Mouse (Mus musculus) left cerebral cortex, adult 6 months (tissue): ENCODE measurements around the gene Bcl11b. TPM values are rescaled to one million over a fixed set of nuclear protein-coding genes. Genes with fewer than 3 reads are reported as not detected.

Source experiments
- long read RNA-seq, 2 experiments: library from polyadenylated mRNA; unstranded; transcript quantifications; one replicate each; pipeline ENCODE4 v2.0.0; 2019 to 2020
- polyA plus RNA-seq: library from polyadenylated mRNA; unstranded; fragments of <200 nt; fragmentation: Nextera tagmentation; gene quantifications from 2 replicates; pipeline ENCODE4 v1.2.3, GENCODE M21; 2021

Gene Bcl11b
- 21.1 and 32.1 TPM in 2 replicates for polyA plus RNA-seq
- long read RNA-seq, experiment 1, full-length matches to known transcripts: 30 of 186 reads
- long read RNA-seq, experiment 1, partial matches to known transcripts: 19 of 186 reads
- long read RNA-seq, experiment 1, other reads (novel, unspliced or antisense): 137 of 186 reads
- long read RNA-seq, experiment 2, transcript Bcl11b-203 (3 exons, 2,888 nt): major isoform, 8 of 83 reads
- long read RNA-seq, experiment 2, partial matches to known transcripts: 1 of 83 reads
- long read RNA-seq, experiment 2, other reads (novel, unspliced or antisense): 74 of 83 reads

GRCm38 (mm10) chr12:108003483-108003882 is at the start of gene Bcl11b:
Bcl11b (minus strand) TSS chr12:108003602.

Other genes with a start within 250 kb of the Bcl11b start
- gene Setd3, start 175.7 kb upstream of the Bcl11b start, polyA plus RNA-seq: 95.0 and 116 TPM in 2 replicates
- gene Ccnk, start 176.0 kb upstream of the Bcl11b start, polyA plus RNA-seq: 5.4 and 8.9 TPM in 2 replicates